Mouse (Mus musculus): ENCODE results near the gene Gps2.

DNA sequence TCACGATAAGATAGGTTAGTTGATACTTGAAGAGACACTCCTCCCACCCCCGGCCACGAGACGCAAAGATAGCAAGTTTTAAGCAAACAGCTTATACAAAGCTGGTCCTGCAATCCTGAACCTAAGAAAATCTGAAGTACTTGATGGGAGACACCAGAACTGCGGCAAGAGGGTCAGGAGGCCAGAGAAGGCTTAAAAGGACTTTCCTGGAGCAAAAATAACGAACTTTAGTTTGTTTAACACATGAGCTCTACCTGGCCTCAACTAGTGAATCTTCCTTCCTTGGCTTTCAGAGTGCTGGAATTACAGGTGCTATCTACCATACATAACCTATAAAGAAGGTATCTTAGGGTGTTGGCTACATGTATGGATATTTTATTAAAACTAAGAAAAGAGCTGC lies 21.0 kb downstream of the Gps2 start:
- TF ChIP-seq CTCF (IDR thresholded peaks at IDR 0.05; ENCODE audit: low read depth, low read length) (no peak), POLR2AphosphoS5 (IDR thresholded peaks at IDR 0.05; ENCODE audit: insufficient replicate concordance, low read depth, low read length) (no peak), GATA2 (IDR thresholded peaks at IDR 0.05; ENCODE audit: borderline replicate concordance, low read depth, low read length) (no peak)

Measured in G1E (cell line).